Mouse (Mus musculus) intestine, postnatal 0 days (tissue): Measurements from ENCODE around the gene Vwce. TPM values are rescaled to one million over a fixed set of nuclear protein-coding genes. Genes with fewer than 3 reads are reported as not detected.

Source experiments
- ATAC-seq: fragments of 200-750 bp; cut with Nextera tagmentation; 2 replicates; pipeline ENCODE4 v1.8.0; 2017; ENCODE audit warnings: mild to moderate bottlenecking, moderate TSS enrichment, moderate library complexity
- H3K27ac ChIP-seq: fragments of 300-500 bp; sonication (generic); 2 replicates; pipeline ENCODE4 v1.5.1; 2014; ENCODE audit warnings: mild to moderate bottlenecking, low read depth, low read length, moderate library complexity
- H3K27me3 ChIP-seq: fragments of 300-500 bp; sonication (generic); replicated peaks from 2 replicates; pipeline ENCODE4 v1.6.1; 2014; ENCODE audit warnings: low read length, mixed read lengths; ENCODE audit not compliant: control insufficient read depth, insufficient read depth
- H3K36me3 ChIP-seq: fragments of 300-500 bp; sonication (generic); 2 replicates; pipeline ENCODE4 v1.6.1; 2014; ENCODE audit warnings: mild to moderate bottlenecking, moderate library complexity; ENCODE audit not compliant: control insufficient read depth, insufficient read depth
- H3K4me1 ChIP-seq: fragments of 300-500 bp; sonication (generic); replicated peaks from 2 replicates; pipeline ENCODE4 v1.6.1; 2014; ENCODE audit warnings: antibody characterized with exemption, low read length, mixed read lengths; ENCODE audit not compliant: control insufficient read depth, insufficient read depth
- H3K4me2 ChIP-seq: fragments of 300-500 bp; sonication (generic); replicated peaks from 2 replicates; pipeline ENCODE4 v1.6.1; 2014; ENCODE audit warnings: low read depth, mild to moderate bottlenecking, moderate library complexity
- H3K4me3 ChIP-seq: fragments of 300-500 bp; sonication (generic); 2 replicates; pipeline ENCODE4 v1.5.1; 2014; ENCODE audit warnings: low read depth, low read length
- H3K9ac ChIP-seq: fragments of 300-500 bp; sonication (generic); 2 replicates; pipeline ENCODE4 v1.6.1; 2014; ENCODE audit warnings: mild to moderate bottlenecking, low read depth, low read length
- H3K9me3 ChIP-seq: fragments of 300-500 bp; sonication (generic); 2 replicates; pipeline ENCODE4 v1.6.1; 2016; ENCODE audit warnings: mixed run types; ENCODE audit not compliant: control insufficient read depth
- CTCF ChIP-seq: sonication (generic); IDR thresholded peaks from 2 replicates; pipeline ENCODE4 v1.5.1; 2016; ENCODE audit warnings: low read depth, mild to moderate bottlenecking, control low read depth, antibody characterized with exemption, moderate library complexity
- WGBS: fragments of 180-500 bp; shearing (Covaris S2); extraction: QIAGEN DNeasy Blood & Tissue Kit; methylation state at CpG from one replicate; pipeline ENCODE4 v1.1.7; 2014; 5-methylcytosine and 5-hydroxymethylcytosine counted together
- polyA plus RNA-seq: library from polyadenylated mRNA; unstranded; fragments of >200 nt; fragmentation: Nextera tagmentation; extraction: Ambion mirVana; gene quantifications from 2 replicates; pipeline ENCODE4 v1.2.1, GENCODE M21; 2015

The Vwce gene
- polyA plus RNA-seq, 1 experiment from 2014 or later: 7.1 TPM

GRCm38 (mm10) chr19:10673275-10673674, 39.3 kb downstream of the Vwce start:
- no peak for ATAC-seq
- Histone ChIP-seq H3K9me3 (no peaks in the 10 kb centered on the region), H3K27me3 (no peaks in the 10 kb centered on the region), H3K4me2 (no peak overlapping the region), H3K27ac (no peak overlapping the region), H3K9ac (no peak overlapping the region), H3K36me3 (no peaks in the 10 kb centered on the region), H3K4me3 (no peak overlapping the region), H3K4me1 (no peaks in the 10 kb centered on the region)
- TF ChIP-seq CTCF: no peak
- 50% methylated on average over 1 of the region's 1 CpGs for WGBS

GRCm38 (mm10) chr19:10676656-10677055, 42.6 kb downstream of the Vwce start:
- Histone ChIP-seq H3K9me3 (no peaks in the 10 kb centered on the region), H3K27me3 (no peaks in the 10 kb centered on the region), H3K4me2 (no peak overlapping the region), H3K36me3 (no peaks in the 10 kb centered on the region), H3K4me3 (no peak overlapping the region), H3K4me1 (no peaks in the 10 kb centered on the region), H3K27ac (no peak overlapping the region), H3K9ac (no peak overlapping the region)
- ATAC-seq: no peak
- no peak for TF ChIP-seq CTCF
- WGBS: 84% methylated on average over 16 of the region's 16 CpGs

GRCm38 (mm10) chr19:10677915-10678771, 44.1 kb downstream of the Vwce start, which contains the start of gene Pga5:
Gene Pga5, minus strand, starts transcription at chr19:10678071.
- TF ChIP-seq CTCF: peak; percentile 94
- Histone ChIP-seq H3K9ac (no peak within 1 kb of the TSS), H3K27ac (no peak within 1 kb of the TSS), H3K9me3 (no peaks in the 10 kb centered on the region), H3K36me3 (no peaks in the 10 kb centered on the region), H3K27me3 (no peaks in the 10 kb centered on the region), H3K4me3 (no peak within 1 kb of the TSS), H3K4me2 (no peak within 1 kb of the TSS), H3K4me1 (no peaks in the 10 kb centered on the region)
- WGBS: 23% methylated on average over 6 of the region's 6 CpGs
- no peak for ATAC-seq

- Histone ChIP-seq H3K9ac (no peak overlapping the region), H3K9me3 (no peaks in the 10 kb centered on the region), H3K27me3 (no peaks in the 10 kb centered on the region), H3K4me3 (no peak overlapping the region), H3K36me3 (no peaks in the 10 kb centered on the region), H3K4me1 (no peaks in the 10 kb centered on the region), H3K27ac (no peak overlapping the region), H3K4me2 (no peak overlapping the region)
- WGBS: 73% methylated on average over 1 of the region's 1 CpGs
- no peak for ATAC-seq
- TF ChIP-seq CTCF: no peak
Measured at GRCm38 (mm10) chr19:10678772-10679067, 44.7 kb downstream of the Vwce start.

- no peaks in the 10 kb centered on the region for H3K4me1 ChIP-seq
- 41% methylated on average over 4 of the region's 4 CpGs for WGBS
- no peak for ATAC-seq
- no peak overlapping the region for H3K4me3 ChIP-seq
- peak; percentile 45 for TF ChIP-seq CTCF
- no peak overlapping the region for H3K4me2 ChIP-seq
- H3K27ac ChIP-seq: no peak overlapping the region
- no peak overlapping the region for H3K9ac ChIP-seq
- H3K36me3 ChIP-seq: no peaks in the 10 kb centered on the region
- no peaks in the 10 kb centered on the region for H3K9me3 ChIP-seq
- H3K27me3 ChIP-seq: no peaks in the 10 kb centered on the region
Measured at GRCm38 (mm10) chr19:10681571-10681970, 47.6 kb downstream of the Vwce start.

GRCm38 (mm10) chr19:10685081-10685480, 51.1 kb downstream of the Vwce start:
- ATAC-seq: no peak
- Histone ChIP-seq H3K4me2 (no peak overlapping the region), H3K27ac (no peak overlapping the region), H3K27me3 (no peaks in the 10 kb centered on the region), H3K4me1 (peaks cover 12% of the 10 kb centered on the region; the same call in 1 of the 2 replicates), H3K36me3 (no peaks in the 10 kb centered on the region), H3K4me3 (no peak overlapping the region), H3K9ac (no peak overlapping the region), H3K9me3 (no peaks in the 10 kb centered on the region)
- TF ChIP-seq CTCF: no peak
- WGBS: 93% methylated on average over 9 of the region's 9 CpGs
